Mouse (Mus musculus) lung, postnatal 0 days (tissue): ENCODE results near the gene Gm42372. TPM values are rescaled to one million over a fixed set of nuclear protein-coding genes. Genes with fewer than 3 reads are reported as not detected.
A peak's percentile ranks its signal among the peaks of the same experiment; 100 is the strongest.

Source experiments
- ATAC-seq: fragments of 200-750 bp; cut with Nextera tagmentation; 2 replicates; pipeline ENCODE4 v1.8.0; 2017; ENCODE audit warnings: moderate library complexity
- DNase-seq: peaks from one replicate; pipeline ENCODE4 v3.0.0-alpha.2; 2016; ENCODE audit warnings: low spot score
- H3K27ac ChIP-seq: fragments of 300-500 bp; sonication (generic); 2 replicates; pipeline ENCODE4 v1.5.1; 2014; ENCODE audit warnings: antibody characterized with exemption, mild to moderate bottlenecking, low read length, mixed read lengths
- H3K27me3 ChIP-seq: fragments of 300-500 bp; sonication (generic); replicated peaks from 2 replicates; pipeline ENCODE4 v1.6.1; 2014; ENCODE audit warnings: low read length, mixed read lengths; ENCODE audit not compliant: insufficient read depth
- H3K36me3 ChIP-seq: fragments of 300-500 bp; sonication (generic); 2 replicates; pipeline ENCODE4 v1.6.1; 2014; ENCODE audit warnings: low read length, mixed read lengths; ENCODE audit not compliant: insufficient read depth
- H3K4me1 ChIP-seq: fragments of 300-500 bp; sonication (generic); 2 replicates; pipeline ENCODE4 v1.6.1; 2014; ENCODE audit warnings: antibody characterized with exemption, low read depth, low read length, mixed read lengths; ENCODE audit not compliant: insufficient read depth
- H3K4me2 ChIP-seq: fragments of 300-500 bp; sonication (generic); replicated peaks from 2 replicates; pipeline ENCODE4 v1.6.1; 2014; ENCODE audit warnings: low read depth, mild to moderate bottlenecking, low read length, moderate library complexity, mixed read lengths
- H3K4me3 ChIP-seq: fragments of 300-500 bp; sonication (generic); 2 replicates; pipeline ENCODE4 v1.5.1; 2014; ENCODE audit warnings: low read depth, low read length
- H3K9ac ChIP-seq: fragments of 300-500 bp; sonication (generic); replicated peaks from 2 replicates; pipeline ENCODE4 v1.6.1; 2014; ENCODE audit warnings: low read depth, mild to moderate bottlenecking
- H3K9me3 ChIP-seq: fragments of 300-500 bp; sonication (generic); 2 replicates; pipeline ENCODE4 v1.6.1; 2016; ENCODE audit warnings: low read length, mixed read lengths
- CTCF ChIP-seq: IDR thresholded peaks from 2 replicates; pipeline ENCODE4 v1.5.1; 2016; ENCODE audit warnings: antibody characterized with exemption, mild to moderate bottlenecking
- EP300 ChIP-seq: IDR thresholded peaks from 2 replicates; pipeline ENCODE4 v1.6.1; 2016; ENCODE audit warnings: antibody characterized with exemption, mild to moderate bottlenecking, control low read depth
- WGBS: fragments of 180-500 bp; shearing (Covaris S2); extraction: QIAGEN DNeasy Blood & Tissue Kit; methylation state at CpG from one replicate; pipeline ENCODE4 v1.1.7; 2014; 5-methylcytosine and 5-hydroxymethylcytosine counted together
- polyA plus RNA-seq: library from polyadenylated mRNA; unstranded; fragments of >200 nt; fragmentation: Nextera tagmentation; extraction: Ambion mirVana; gene quantifications from 2 replicates; pipeline ENCODE4 v1.2.1, GENCODE M21; 2015

Gene Gm42372
- polyA plus RNA-seq, 1 experiment from 2014 or later, result 0.04 TPM

GRCm38 (mm10) chr7:16944808-16945315 lies 38.0 kb upstream of the Gm42372 start:
- no peak overlapping the region for H3K27ac ChIP-seq
- H3K4me2 ChIP-seq, result peak overlapping the region; percentile 84
- H3K4me1 ChIP-seq, result peaks cover 19% of the 10 kb centered on the region; the same call in 1 of the 2 replicates
- H3K9me3 ChIP-seq, result no peaks in the 10 kb centered on the region
- H3K36me3 ChIP-seq, result no peaks in the 10 kb centered on the region
- WGBS, result 3% methylated on average over 22 of the region's 22 CpGs
- TF ChIP-seq CTCF, result no peak
- TF ChIP-seq EP300, result no peak
- H3K9ac ChIP-seq, result peak overlapping the region; percentile 36; the same call in 1 of the 2 replicates
- peak; percentile 6; the same call in 1 of the 2 replicates for ATAC-seq
- no peak for DNase-seq
- peak overlapping the region; percentile 42 for H3K4me3 ChIP-seq
- peaks cover 28% of the 10 kb centered on the region for H3K27me3 ChIP-seq

GRCm38 (mm10) chr7:16945419-16945818 lies 37.5 kb upstream of the Gm42372 start:
- Histone ChIP-seq H3K27ac (no peak overlapping the region), H3K9me3 (no peaks in the 10 kb centered on the region), H3K9ac (no peak overlapping the region), H3K4me3 (no peak overlapping the region), H3K36me3 (no peaks in the 10 kb centered on the region), H3K4me2 (no peak overlapping the region), H3K4me1 (peaks cover 21% of the 10 kb centered on the region; the same call in 1 of the 2 replicates), H3K27me3 (peaks cover 30% of the 10 kb centered on the region)
- TF ChIP-seq CTCF, result no peak
- TF ChIP-seq EP300, result no peak
- 22% methylated on average over 17 of the region's 17 CpGs for WGBS
- ATAC-seq (no peak), DNase-seq (no peak)

- peak overlapping the region; percentile 56 for H3K4me2 ChIP-seq
- no peaks in the 10 kb centered on the region for H3K36me3 ChIP-seq
- TF ChIP-seq CTCF (no peak), EP300 (no peak)
- no peak overlapping the region for H3K27ac ChIP-seq
- H3K4me1 ChIP-seq, result peaks cover 21% of the 10 kb centered on the region; the same call in 1 of the 2 replicates
- H3K27me3 ChIP-seq, result peaks cover 30% of the 10 kb centered on the region
- DNase-seq, result no peak
- H3K9ac ChIP-seq, result no peak overlapping the region
- no peak for ATAC-seq
- peak overlapping the region; percentile 23; the same call in 1 of the 2 replicates for H3K4me3 ChIP-seq
- 8% methylated on average over 50 of the region's 53 CpGs for WGBS
- no peaks in the 10 kb centered on the region for H3K9me3 ChIP-seq
Measured at GRCm38 (mm10) chr7:16946441-16947348, 36.2 kb upstream of the Gm42372 start.

- Histone ChIP-seq H3K4me1 (peaks cover 21% of the 10 kb centered on the region; the same call in 1 of the 2 replicates), H3K27me3 (peaks cover 30% of the 10 kb centered on the region), H3K27ac (no peak overlapping the region), H3K9ac (no peak overlapping the region), H3K9me3 (no peaks in the 10 kb centered on the region), H3K4me2 (peak overlapping the region; percentile 56), H3K4me3 (peak overlapping the region; percentile 23; the same call in 1 of the 2 replicates), H3K36me3 (no peaks in the 10 kb centered on the region)
- TF ChIP-seq EP300 (no peak), CTCF (no peak)
- WGBS, result 17% methylated on average over 21 of the region's 22 CpGs
- no peak for DNase-seq
- no peak for ATAC-seq
Measured at GRCm38 (mm10) chr7:16947349-16947895, 35.5 kb upstream of the Gm42372 start.

- H3K27me3 ChIP-seq, result peaks cover 30% of the 10 kb centered on the region
- H3K27ac ChIP-seq, result no peak overlapping the region
- no peaks in the 10 kb centered on the region for H3K9me3 ChIP-seq
- H3K9ac ChIP-seq, result no peak overlapping the region
- DNase-seq (peak; percentile 70), ATAC-seq (peak; percentile 19; the same call in 1 of the 2 replicates)
- TF ChIP-seq EP300 (no peak), CTCF (no peak)
- peak overlapping the region; percentile 56; the same call in 1 of the 2 replicates for H3K4me2 ChIP-seq
- no peaks in the 10 kb centered on the region for H3K36me3 ChIP-seq
- H3K4me3 ChIP-seq, result no peak overlapping the region
- WGBS, result 5% methylated on average over 4 of the region's 4 CpGs
- peaks cover 21% of the 10 kb centered on the region; the same call in 1 of the 2 replicates for H3K4me1 ChIP-seq
Measured at GRCm38 (mm10) chr7:16947959-16948361, 34.9 kb upstream of the Gm42372 start.

GRCm38 (mm10) chr7:16948923-16949458 lies 33.9 kb upstream of the Gm42372 start:
- Histone ChIP-seq H3K4me2 (no peak overlapping the region), H3K27ac (no peak overlapping the region), H3K4me3 (no peak overlapping the region), H3K36me3 (no peaks in the 10 kb centered on the region), H3K27me3 (peaks cover 30% of the 10 kb centered on the region), H3K4me1 (peaks cover 21% of the 10 kb centered on the region; the same call in 1 of the 2 replicates), H3K9ac (no peak overlapping the region), H3K9me3 (no peaks in the 10 kb centered on the region)
- ATAC-seq, result no peak
- 64% methylated on average over 8 of the region's 8 CpGs for WGBS
- DNase-seq, result no peak
- no peak for TF ChIP-seq EP300
- TF ChIP-seq CTCF, result no peak
